Mouse (Mus musculus) stomach, postnatal 0 days (tissue): ENCODE results near the gene Set. TPM values are rescaled to one million over a fixed set of nuclear protein-coding genes. Genes with fewer than 3 reads are reported as not detected.
A peak's percentile ranks its signal among the peaks of the same experiment; 100 is the strongest.

ENCODE experiments used
- ATAC-seq: fragments of 200-750 bp; cut with Nextera tagmentation; 2 replicates; pipeline ENCODE4 v1.8.0; 2017; ENCODE audit not compliant: low FRiP score, low TSS enrichment
- DNase-seq: peaks from one replicate; pipeline ENCODE4 v3.0.0-alpha.2; 2016; ENCODE audit warnings: low spot score
- H3K27ac ChIP-seq: fragments of 300-500 bp; sonication (generic); replicated peaks from 2 replicates; pipeline ENCODE4 v1.5.1; 2014; ENCODE audit warnings: mild to moderate bottlenecking, control low read depth
- H3K27me3 ChIP-seq: fragments of 300-500 bp; sonication (generic); 2 replicates; pipeline ENCODE4 v1.6.1; 2014; ENCODE audit warnings: low read length; ENCODE audit not compliant: control insufficient read depth, insufficient read depth
- H3K36me3 ChIP-seq: fragments of 300-500 bp; sonication (generic); 2 replicates; pipeline ENCODE4 v1.6.1; 2014; ENCODE audit warnings: low read length, mixed read lengths; ENCODE audit not compliant: control insufficient read depth, insufficient read depth
- H3K4me1 ChIP-seq: fragments of 300-500 bp; sonication (generic); replicated peaks from 2 replicates; pipeline ENCODE4 v1.6.1; 2014; ENCODE audit warnings: antibody characterized with exemption; ENCODE audit not compliant: control insufficient read depth, insufficient read depth
- H3K4me2 ChIP-seq: fragments of 300-500 bp; sonication (generic); replicated peaks from 2 replicates; pipeline ENCODE4 v1.6.1; 2014; ENCODE audit warnings: low read depth, mild to moderate bottlenecking, control low read depth, moderate library complexity
- H3K4me3 ChIP-seq: fragments of 300-500 bp; sonication (generic); 2 replicates; pipeline ENCODE4 v1.5.1; 2014; ENCODE audit warnings: low read depth, low read length, control low read depth
- H3K9ac ChIP-seq: fragments of 300-500 bp; sonication (generic); 2 replicates; pipeline ENCODE4 v1.6.1; 2014; ENCODE audit warnings: mild to moderate bottlenecking, low read length, control low read depth, mixed read lengths
- H3K9me3 ChIP-seq: fragments of 300-500 bp; sonication (generic); 2 replicates; pipeline ENCODE4 v1.6.1; 2016; ENCODE audit warnings: low read length; ENCODE audit not compliant: control insufficient read depth
- CTCF ChIP-seq: IDR thresholded peaks from 2 replicates; pipeline ENCODE4 v1.5.1; 2016; ENCODE audit warnings: antibody characterized with exemption, low read depth, mild to moderate bottlenecking, moderate library complexity
- EP300 ChIP-seq: optimal IDR thresholded peaks from 2 replicates; pipeline ENCODE3; 2016; ENCODE audit warnings: antibody characterized with exemption
- WGBS: fragments of 180-500 bp; shearing (Covaris S2); extraction: QIAGEN DNeasy Blood & Tissue Kit; methylation state at CpG from one replicate; pipeline ENCODE4 v1.1.7; 2014; 5-methylcytosine and 5-hydroxymethylcytosine counted together
- polyA plus RNA-seq: library from polyadenylated mRNA; unstranded; fragments of >200 nt; fragmentation: Nextera tagmentation; extraction: Ambion mirVana; gene quantifications from 2 replicates; pipeline ENCODE4 v1.2.1, GENCODE M21; 2015

Set gene
- polyA plus RNA-seq = 202 and 206 TPM in 2 replicates

- Histone ChIP-seq H3K9me3 (no peaks in the 10 kb centered on the region), H3K27ac (no peak within 1 kb of the TSS), H3K4me3 (no peak within 1 kb of the TSS), H3K27me3 (no peaks in the 10 kb centered on the region), H3K36me3 (no peaks in the 10 kb centered on the region), H3K9ac (no peak within 1 kb of the TSS), H3K4me2 (no peak within 1 kb of the TSS), H3K4me1 (no peaks in the 10 kb centered on the region)
- 48% methylated on average over 12 of the region's 12 CpGs for WGBS
- no peak; the same call in 1 of the 2 replicates for ATAC-seq
- DNase-seq = peak; percentile 48
- TF ChIP-seq CTCF (no peak), EP300 (no peak)
Measured at GRCm38 (mm10) chr2:30057223-30057904, at the start of gene Set. TSS of gene Set (plus strand) at chr2:30057378.

GRCm38 (mm10) chr2:30009101-30009500, 48.1 kb upstream of the Set start:
- no peak for ATAC-seq
- H3K9ac ChIP-seq = no peak overlapping the region
- H3K27ac ChIP-seq = no peak overlapping the region
- TF ChIP-seq CTCF = no peak
- TF ChIP-seq EP300 = no peak
- DNase-seq = no peak
- H3K4me1 ChIP-seq = no peaks in the 10 kb centered on the region
- peaks cover 63% of the 10 kb centered on the region for H3K36me3 ChIP-seq
- no peak overlapping the region for H3K4me2 ChIP-seq
- H3K4me3 ChIP-seq = no peak overlapping the region
- H3K9me3 ChIP-seq = no peaks in the 10 kb centered on the region
- WGBS = 35% methylated on average over 1 of the region's 1 CpGs
- H3K27me3 ChIP-seq = no peaks in the 10 kb centered on the region

- DNase-seq = peak; percentile 24
- H3K9ac ChIP-seq = no peak overlapping the region
- 88% methylated on average over 8 of the region's 8 CpGs for WGBS
Measured at GRCm38 (mm10) chr2:30010840-30011281, 46.3 kb upstream of the Set start.

GRCm38 (mm10) chr2:30014326-30014966, 42.7 kb upstream of the Set start:
- Histone ChIP-seq H3K4me3 (no peak overlapping the region), H3K27ac (no peak overlapping the region), H3K4me1 (no peaks in the 10 kb centered on the region), H3K9me3 (no peaks in the 10 kb centered on the region), H3K27me3 (no peaks in the 10 kb centered on the region), H3K9ac (no peak overlapping the region), H3K36me3 (peaks cover 70% of the 10 kb centered on the region), H3K4me2 (no peak overlapping the region)
- TF ChIP-seq CTCF (no peak), EP300 (no peak)
- ATAC-seq (0 out of 2 replicates have a peak, but pooled peaks have one; percentile 24), DNase-seq (no peak)
- whole genome bisulfite sequencing = 62% methylated on average over 11 of the region's 11 CpGs

More at GRCm38 (mm10) chr2:30010840-30011281, 46.3 kb upstream of the Set start:
- H3K27ac ChIP-seq = no peak overlapping the region
- no peaks in the 10 kb centered on the region for H3K4me1 ChIP-seq
- H3K9me3 ChIP-seq = no peaks in the 10 kb centered on the region
- no peak overlapping the region for H3K4me2 ChIP-seq
- H3K27me3 ChIP-seq = no peaks in the 10 kb centered on the region
- TF ChIP-seq CTCF = no peak
- no peak for TF ChIP-seq EP300
- peaks cover 71% of the 10 kb centered on the region for H3K36me3 ChIP-seq
- no peak overlapping the region for H3K4me3 ChIP-seq
- no peak for ATAC-seq

- ATAC-seq = no peak
- H3K9me3 ChIP-seq = no peaks in the 10 kb centered on the region
- no peak for DNase-seq
- H3K4me1 ChIP-seq = no peaks in the 10 kb centered on the region
- H3K27me3 ChIP-seq = no peaks in the 10 kb centered on the region
- peaks cover 73% of the 10 kb centered on the region for H3K36me3 ChIP-seq
- H3K27ac ChIP-seq = no peak overlapping the region
- TF ChIP-seq CTCF (no peak), EP300 (no peak)
- 83% methylated on average over 4 of the region's 4 CpGs for WGBS
- no peak overlapping the region for H3K4me3 ChIP-seq
- no peak overlapping the region for H3K4me2 ChIP-seq
- H3K9ac ChIP-seq = no peak overlapping the region
Measured at GRCm38 (mm10) chr2:30025454-30025853, 31.7 kb upstream of the Set start.

GRCm38 (mm10) chr2:30026997-30027396, 30.2 kb upstream of the Set start:
- Histone ChIP-seq H3K27me3 (no peaks in the 10 kb centered on the region), H3K36me3 (peaks cover 74% of the 10 kb centered on the region), H3K4me3 (no peak overlapping the region), H3K9me3 (no peaks in the 10 kb centered on the region), H3K4me2 (no peak overlapping the region), H3K9ac (no peak overlapping the region), H3K4me1 (no peaks in the 10 kb centered on the region), H3K27ac (no peak overlapping the region)
- WGBS = 88% methylated on average over 5 of the region's 5 CpGs
- DNase-seq (no peak), ATAC-seq (no peak)
- TF ChIP-seq EP300 (no peak), CTCF (no peak)
